Mouse (Mus musculus): ENCODE data around the gene Gm14308. TPM values are rescaled to one million over a fixed set of nuclear protein-coding genes. Genes with fewer than 3 reads are reported as not detected.
"Not testable (repeated sequence)": the region's sequence is repeated elsewhere in the genome, so short reads cannot be mapped to it uniquely, and the experiment has no call there.

Gm14308 gene
- 16.0 and 17.3 TPM in 2 replicates for polyA plus RNA-seq (2016; fragmentation: Nextera tagmentation; extraction: Ambion mirVana)

GRCm38 (mm10) chr2:176636244-176636643 lies at the start of gene Gm14308:
Gene Gm14308, minus strand, starts transcription at chr2:176636344.
- not testable (repeated sequence) for ATAC-seq (ENCODE audit: low FRiP score); H3K4me1 ChIP-seq; H3K4me3 ChIP-seq; H3K27ac ChIP-seq; H3K36me3 ChIP-seq; H3K9ac ChIP-seq; H3K9me3 ChIP-seq (replicated peaks); H3K4me2 ChIP-seq (replicated peaks); H3K27me3 ChIP-seq
- no CpG with 5 or more reads among the region's 4 CpGs for WGBS

GRCm38 (mm10) chr2:176670222-176670621 lies 34.1 kb upstream of the Gm14308 start, which contains the start of gene Zfp973:
Gene Zfp973, plus strand, starts transcription at chr2:176670522.
- not testable (repeated sequence) for H3K4me2 ChIP-seq (replicated peaks); H3K9ac ChIP-seq; ATAC-seq (ENCODE audit: low FRiP score); H3K27me3 ChIP-seq; H3K4me1 ChIP-seq; H3K9me3 ChIP-seq (replicated peaks); H3K36me3 ChIP-seq; H3K27ac ChIP-seq; H3K4me3 ChIP-seq
- WGBS = no CpG with 5 or more reads among the region's 6 CpGs

Other genes starting within 250 kb of the Gm14308 start
- 11.7 and 13.9 TPM in 2 replicates for gene Gm14435, start 212.8 kb downstream of the Gm14308 start, polyA plus RNA-seq (2016; fragmentation: Nextera tagmentation; extraction: Ambion mirVana)
- 13.9 and 24.7 TPM in 2 replicates for gene Gm14434, start 149.6 kb downstream of the Gm14308 start, polyA plus RNA-seq (2016; fragmentation: Nextera tagmentation; extraction: Ambion mirVana)
- 0.67 TPM in 1 of 2 replicates, not detected in the other for gene Zfp967, start 115.3 kb downstream of the Gm14308 start, polyA plus RNA-seq (2016; fragmentation: Nextera tagmentation; extraction: Ambion mirVana)
- 8.6 and 10.5 TPM in 2 replicates for gene Zfp973, start 34.2 kb upstream of the Gm14308 start, polyA plus RNA-seq (2016; fragmentation: Nextera tagmentation; extraction: Ambion mirVana)
- 31.6 and 33.0 TPM in 2 replicates for gene Gm14305, start 72.0 kb upstream of the Gm14308 start, polyA plus RNA-seq (2016; fragmentation: Nextera tagmentation; extraction: Ambion mirVana)
- 9.2 and 15.0 TPM in 2 replicates for gene Gm14295, start 162.3 kb upstream of the Gm14308 start, polyA plus RNA-seq (2016; fragmentation: Nextera tagmentation; extraction: Ambion mirVana)
- not detected in 2 replicates for gene Gm14408, start 194.8 kb upstream of the Gm14308 start, polyA plus RNA-seq (2016; fragmentation: Nextera tagmentation; extraction: Ambion mirVana)

Data from hindbrain, embryonic 12.5 days (tissue).